Mouse (Mus musculus): ENCODE measurements around the gene Limk1. TPM values are rescaled to one million over a fixed set of nuclear protein-coding genes. Genes with fewer than 3 reads are reported as not detected.

Gene Limk1
- polyA plus RNA-seq, 1 experiment from 2014 or later = 17.3 TPM

Other genes with a start within 250 kb of the Limk1 start
- gene Gtf2ird1, start 231.9 kb downstream of the Limk1 start, polyA plus RNA-seq (2016; fragmentation: Nextera tagmentation; extraction: Ambion mirVana) = 111 and 112 TPM in 2 replicates
- gene Clip2, start 136.2 kb downstream of the Limk1 start, polyA plus RNA-seq (2016; fragmentation: Nextera tagmentation; extraction: Ambion mirVana) = 9.8 and 11.1 TPM in 2 replicates
- gene Syna, start 128.4 kb downstream of the Limk1 start, polyA plus RNA-seq (2016; fragmentation: Nextera tagmentation; extraction: Ambion mirVana) = 0.14 and 0.27 TPM in 2 replicates
- 305 and 325 TPM in 2 replicates for gene Rfc2, start 107.2 kb downstream of the Limk1 start, polyA plus RNA-seq (2016; fragmentation: Nextera tagmentation; extraction: Ambion mirVana)
- 3.2 and 4.8 TPM in 2 replicates for gene Lat2, start 73.6 kb downstream of the Limk1 start, polyA plus RNA-seq (2016; fragmentation: Nextera tagmentation; extraction: Ambion mirVana)
- gene Eif4h, start 49.1 kb downstream of the Limk1 start, polyA plus RNA-seq (2016; fragmentation: Nextera tagmentation; extraction: Ambion mirVana) = 459 and 466 TPM in 2 replicates
- gene Eln, start 58.7 kb upstream of the Limk1 start, polyA plus RNA-seq (2016; fragmentation: Nextera tagmentation; extraction: Ambion mirVana) = 3.7 and 3.9 TPM in 2 replicates
- not detected in 2 replicates for gene Tmem270, start 218.1 kb upstream of the Limk1 start, polyA plus RNA-seq (2016; fragmentation: Nextera tagmentation; extraction: Ambion mirVana)
- 1.1 and 2.0 TPM in 2 replicates for gene Cldn13, start 226.9 kb upstream of the Limk1 start, polyA plus RNA-seq (2016; fragmentation: Nextera tagmentation; extraction: Ambion mirVana)
- gene Mettl27, start 243.8 kb upstream of the Limk1 start, polyA plus RNA-seq (2016; fragmentation: Nextera tagmentation; extraction: Ambion mirVana) = 7.7 and 8.8 TPM in 2 replicates

Data from forebrain, embryonic 12.5 days (tissue).